Mouse (Mus musculus): ENCODE results near the gene Farp1. TPM values are rescaled to one million over a fixed set of nuclear protein-coding genes. Genes with fewer than 3 reads are reported as not detected.

Gene Farp1
- polyA plus RNA-seq, 1 experiment, result 28.8 TPM

DNA sequence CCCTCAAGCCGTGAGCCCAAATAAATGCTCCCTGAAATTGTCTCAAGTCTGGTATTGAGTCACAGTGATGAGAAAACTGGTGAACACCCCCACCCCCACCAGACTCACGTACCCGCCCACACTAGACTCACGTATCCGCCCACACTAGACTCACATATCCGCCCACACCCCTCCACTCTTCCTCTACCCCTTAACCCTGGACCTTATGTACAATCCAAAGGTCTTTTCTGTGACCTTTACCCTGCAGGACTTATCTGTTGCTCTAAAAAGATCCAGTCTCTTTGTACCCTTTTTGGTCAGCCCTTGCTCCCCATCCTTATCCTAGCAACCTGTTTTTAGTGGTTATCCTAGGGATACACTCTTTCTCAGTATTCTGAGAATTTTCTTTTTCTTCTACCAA lies 58.9 kb downstream of the Farp1 start:
- H3K4me3 ChIP-seq (ENCODE audit: insufficient read depth, low read depth, low read length), result no peak overlapping the region
- TF ChIP-seq POLR2A (IDR thresholded peaks at IDR 0.05; ENCODE audit: low read depth, low read length), result no peak
- WGBS, result 78% methylated on average over 6 of the region's 6 CpGs
- H3K36me3 ChIP-seq (ENCODE audit: control insufficient read depth, insufficient read depth, low read length), result no peaks in the 10 kb centered on the region
- H3K27me3 ChIP-seq (replicated peaks; ENCODE audit: control insufficient read depth, insufficient read depth, low read length), result no peaks in the 10 kb centered on the region
- no peak for DNase-seq
- H3K27ac ChIP-seq (ENCODE audit: insufficient read depth, low read depth, low read length), result no peak overlapping the region
- H3K4me1 ChIP-seq (ENCODE audit: control insufficient read depth, insufficient read depth, low read length), result peaks cover 18% of the 10 kb centered on the region

DNA sequence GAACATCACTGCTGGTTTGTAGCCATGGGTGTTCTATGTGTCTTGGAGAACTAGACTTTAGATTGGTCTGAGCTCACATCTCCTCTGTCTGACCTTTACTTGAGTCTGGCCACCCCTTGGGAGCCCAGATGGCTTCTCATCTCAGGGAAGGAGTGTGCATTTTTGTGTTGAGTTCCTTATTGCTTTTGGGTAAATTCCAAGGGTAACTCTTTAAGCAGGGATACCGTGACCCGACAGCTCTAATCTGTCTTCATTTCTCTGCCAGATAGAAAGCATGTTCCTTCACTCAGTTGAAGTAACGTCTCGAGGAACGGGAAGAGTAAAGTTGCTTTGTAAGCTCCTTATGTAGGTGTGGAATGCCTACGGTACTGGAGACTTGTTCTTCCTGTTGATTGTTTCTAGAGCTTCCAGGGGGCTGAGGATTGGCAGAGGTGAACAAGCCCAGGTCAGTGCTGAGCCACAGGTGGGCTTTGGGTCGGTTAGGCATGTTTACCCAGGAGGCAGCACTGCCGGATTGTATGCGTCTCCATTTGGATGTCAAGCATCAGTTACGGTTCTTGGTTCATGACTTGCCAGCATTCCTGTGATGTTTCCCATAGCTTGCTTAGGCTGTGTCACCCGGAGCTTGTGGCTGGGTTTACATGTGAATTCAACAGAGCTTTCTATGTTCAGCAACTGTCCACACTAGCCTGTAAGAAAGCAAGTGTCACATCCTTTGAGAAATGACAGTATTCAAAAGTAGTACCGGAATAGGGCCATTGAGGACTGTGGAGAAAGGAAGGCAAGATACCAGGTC lies 62.8 kb downstream of the Farp1 start:
- Histone ChIP-seq H3K27ac (ENCODE audit: insufficient read depth, low read depth, low read length) (peak overlapping the region; percentile 60), H3K27me3 (replicated peaks; ENCODE audit: control insufficient read depth, insufficient read depth, low read length) (no peaks in the 10 kb centered on the region), H3K36me3 (ENCODE audit: control insufficient read depth, insufficient read depth, low read length) (no peaks in the 10 kb centered on the region), H3K4me3 (ENCODE audit: insufficient read depth, low read depth, low read length) (no peak overlapping the region), H3K4me1 (ENCODE audit: control insufficient read depth, insufficient read depth, low read length) (peaks cover 39% of the 10 kb centered on the region)
- DNase-seq, result no peak
- WGBS, result 53% methylated on average over 12 of the region's 12 CpGs
- TF ChIP-seq POLR2A (IDR thresholded peaks at IDR 0.05; ENCODE audit: low read depth, low read length) (no peak), CTCF (conservative IDR thresholded peaks at IDR 0.05; ENCODE audit: insufficient read depth, insufficient read length, low read depth, low read length) (no peak)

DNA sequence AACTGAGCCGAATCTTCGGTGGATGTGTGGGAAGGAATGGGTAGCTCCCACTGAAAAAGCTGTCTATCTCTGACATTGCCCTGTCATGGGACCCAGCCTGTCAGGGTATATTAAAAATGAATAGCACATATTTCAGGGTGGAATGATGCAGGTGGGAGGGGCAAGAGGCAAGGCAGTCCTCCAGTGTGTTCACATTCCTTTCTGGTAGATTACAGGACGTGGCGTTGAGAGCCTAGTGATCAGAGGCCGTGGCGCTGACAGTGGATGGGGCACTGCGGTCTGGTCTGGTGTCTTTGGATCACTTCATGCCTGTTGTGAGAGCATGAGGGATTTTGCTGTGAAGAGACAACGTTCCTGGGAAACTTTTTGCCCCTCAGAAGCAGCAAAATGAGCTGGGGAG lies 64.1 kb downstream of the Farp1 start:
- Histone ChIP-seq H3K27me3 (replicated peaks; ENCODE audit: control insufficient read depth, insufficient read depth, low read length) (no peaks in the 10 kb centered on the region), H3K36me3 (ENCODE audit: control insufficient read depth, insufficient read depth, low read length) (no peaks in the 10 kb centered on the region), H3K4me3 (ENCODE audit: insufficient read depth, low read depth, low read length) (no peak overlapping the region), H3K4me1 (ENCODE audit: control insufficient read depth, insufficient read depth, low read length) (peaks cover 38% of the 10 kb centered on the region), H3K27ac (ENCODE audit: insufficient read depth, low read depth, low read length) (no peak overlapping the region)
- 58% methylated on average over 8 of the region's 8 CpGs for WGBS
- DNase-seq, result no peak
- TF ChIP-seq POLR2A (IDR thresholded peaks at IDR 0.05; ENCODE audit: low read depth, low read length) (no peak), CTCF (conservative IDR thresholded peaks at IDR 0.05; ENCODE audit: insufficient read depth, insufficient read length, low read depth, low read length) (no peak)

DNA sequence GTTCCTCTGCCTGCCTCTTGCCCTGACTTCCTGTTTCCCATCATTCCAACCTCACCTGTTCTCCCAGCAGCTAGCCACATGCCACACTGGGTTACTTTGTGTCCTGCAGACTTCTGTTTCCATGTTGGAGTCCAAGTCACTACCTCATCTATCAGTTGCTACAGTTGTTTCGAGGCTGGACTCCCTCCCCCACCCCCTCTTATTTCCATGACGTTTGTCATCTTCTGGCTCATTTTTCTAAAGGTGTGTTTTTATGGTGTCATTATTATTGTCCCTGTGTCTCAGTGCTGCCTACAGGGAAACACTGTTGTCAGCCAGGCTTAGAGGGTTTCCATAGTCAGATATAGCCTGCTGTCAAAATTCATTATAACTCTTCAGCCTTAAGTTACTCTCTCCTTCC lies 64.9 kb downstream of the Farp1 start:
- no peak overlapping the region for H3K4me3 ChIP-seq (ENCODE audit: insufficient read depth, low read depth, low read length)
- no peaks in the 10 kb centered on the region for H3K36me3 ChIP-seq (ENCODE audit: control insufficient read depth, insufficient read depth, low read length)
- TF ChIP-seq POLR2A (IDR thresholded peaks at IDR 0.05; ENCODE audit: low read depth, low read length) (no peak), CTCF (conservative IDR thresholded peaks at IDR 0.05; ENCODE audit: insufficient read depth, insufficient read length, low read depth, low read length) (no peak)
- DNase-seq, result no peak
- H3K27ac ChIP-seq (ENCODE audit: insufficient read depth, low read depth, low read length), result no peak overlapping the region
- H3K27me3 ChIP-seq (replicated peaks; ENCODE audit: control insufficient read depth, insufficient read depth, low read length), result no peaks in the 10 kb centered on the region
- peaks cover 38% of the 10 kb centered on the region for H3K4me1 ChIP-seq (ENCODE audit: control insufficient read depth, insufficient read depth, low read length)
- 79% methylated on average over 2 of the region's 2 CpGs for WGBS

DNA sequence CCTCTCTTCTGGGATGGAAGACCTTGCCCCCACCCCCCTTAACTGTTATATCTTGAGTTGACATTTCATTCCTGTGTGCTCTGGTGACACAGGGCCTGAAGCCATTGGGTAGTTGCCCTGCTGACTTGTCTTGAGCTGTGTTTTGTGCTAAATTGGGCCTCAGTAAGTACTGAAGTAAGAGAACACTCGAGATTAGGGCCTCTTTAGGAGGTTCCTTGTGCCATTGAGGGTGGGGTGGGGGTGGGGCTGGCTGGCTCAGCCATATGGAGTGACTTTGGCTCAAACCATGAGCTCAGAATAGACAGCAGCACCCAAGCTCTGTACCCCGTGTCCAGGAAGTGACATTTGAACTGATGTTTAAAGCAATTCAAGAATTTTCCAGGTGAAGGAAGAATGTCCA lies 65.8 kb downstream of the Farp1 start:
- 19% methylated on average over 2 of the region's 2 CpGs for WGBS
- Histone ChIP-seq H3K27ac (ENCODE audit: insufficient read depth, low read depth, low read length) (peak overlapping the region; percentile 72), H3K4me3 (ENCODE audit: insufficient read depth, low read depth, low read length) (no peak overlapping the region), H3K36me3 (ENCODE audit: control insufficient read depth, insufficient read depth, low read length) (no peaks in the 10 kb centered on the region), H3K4me1 (ENCODE audit: control insufficient read depth, insufficient read depth, low read length) (peaks cover 38% of the 10 kb centered on the region), H3K27me3 (replicated peaks; ENCODE audit: control insufficient read depth, insufficient read depth, low read length) (no peaks in the 10 kb centered on the region)
- DNase-seq, result no peak
- TF ChIP-seq CTCF (conservative IDR thresholded peaks at IDR 0.05; ENCODE audit: insufficient read depth, insufficient read length, low read depth, low read length) (no peak), POLR2A (IDR thresholded peaks at IDR 0.05; ENCODE audit: low read depth, low read length) (no peak)

DNA sequence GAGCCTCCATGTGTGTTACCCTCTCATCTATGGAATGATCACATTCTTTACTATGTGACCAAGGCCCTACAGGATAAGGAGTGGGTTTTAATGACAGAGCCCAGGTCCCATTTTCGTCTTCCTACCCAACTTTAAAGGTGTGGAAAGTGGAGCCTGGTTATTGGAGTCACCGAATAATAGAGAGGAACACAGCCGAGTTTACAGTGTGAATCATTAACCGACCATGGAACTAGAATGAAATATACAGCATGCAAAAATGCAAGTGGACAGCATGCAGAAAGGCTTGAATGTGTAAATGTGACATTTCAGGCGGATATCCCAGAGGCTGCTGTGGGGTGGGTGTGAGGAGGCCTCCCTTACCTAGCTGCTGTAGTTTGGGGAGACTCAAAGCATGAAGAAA lies 66.5 kb downstream of the Farp1 start:
- H3K4me1 ChIP-seq (ENCODE audit: control insufficient read depth, insufficient read depth, low read length), result peaks cover 41% of the 10 kb centered on the region

DNA sequence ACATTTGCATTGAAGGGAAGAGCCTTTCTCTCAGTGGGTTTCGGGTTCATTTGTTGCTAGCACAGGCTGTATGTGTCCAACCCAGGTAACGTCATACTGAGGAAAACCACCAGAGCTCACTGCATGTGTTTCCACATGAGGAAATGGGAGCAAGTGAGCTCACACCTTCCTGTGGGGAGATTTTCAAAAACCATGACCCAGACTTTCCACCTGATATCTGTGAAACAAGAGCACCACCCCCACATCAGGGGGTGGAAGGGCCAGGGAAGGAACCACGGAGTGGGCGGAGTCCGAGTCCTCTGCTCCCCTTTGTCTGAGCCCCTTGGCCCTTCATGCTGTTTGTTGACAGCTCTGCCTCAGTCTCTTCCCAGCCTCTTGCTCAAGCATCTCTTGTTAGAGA lies 67.6 kb downstream of the Farp1 start:
- TF ChIP-seq POLR2A (IDR thresholded peaks at IDR 0.05; ENCODE audit: low read depth, low read length) (no peak), CTCF (conservative IDR thresholded peaks at IDR 0.05; ENCODE audit: insufficient read depth, insufficient read length, low read depth, low read length) (no peak)
- Histone ChIP-seq H3K27ac (ENCODE audit: insufficient read depth, low read depth, low read length) (peak overlapping the region; percentile 91; the same call in 1 of the 2 replicates), H3K27me3 (replicated peaks; ENCODE audit: control insufficient read depth, insufficient read depth, low read length) (no peaks in the 10 kb centered on the region), H3K36me3 (ENCODE audit: control insufficient read depth, insufficient read depth, low read length) (no peaks in the 10 kb centered on the region), H3K4me3 (ENCODE audit: insufficient read depth, low read depth, low read length) (no peak overlapping the region), H3K4me1 (ENCODE audit: control insufficient read depth, insufficient read depth, low read length) (peaks cover 44% of the 10 kb centered on the region)
- DNase-seq, result no peak
- 81% methylated on average over 5 of the region's 5 CpGs for WGBS

More for the DNA sequence above, 66.5 kb downstream of the Farp1 start:
- Histone ChIP-seq H3K36me3 (ENCODE audit: control insufficient read depth, insufficient read depth, low read length) (no peaks in the 10 kb centered on the region), H3K4me3 (ENCODE audit: insufficient read depth, low read depth, low read length) (no peak overlapping the region), H3K27ac (ENCODE audit: insufficient read depth, low read depth, low read length) (peak overlapping the region; percentile 72), H3K27me3 (replicated peaks; ENCODE audit: control insufficient read depth, insufficient read depth, low read length) (no peaks in the 10 kb centered on the region)
- TF ChIP-seq POLR2A (IDR thresholded peaks at IDR 0.05; ENCODE audit: low read depth, low read length) (no peak), CTCF (conservative IDR thresholded peaks at IDR 0.05; ENCODE audit: insufficient read depth, insufficient read length, low read depth, low read length) (no peak)
- WGBS, result 38% methylated on average over 5 of the region's 5 CpGs
- DNase-seq, result peak; percentile 74
